Mouse (Mus musculus): ENCODE measurements at regions not wholly inside any gene's neighbourhood (a gene's known extent, or its start where the extent isn't known, plus 50 kb on each side); places are given as distances from the start of the nearest gene placed in this dataset.

GRCm38 (mm10) chr13:58740731-58741130 lies 65.6 kb upstream of the Ntrk2 start:
- no peak for ATAC-seq (ENCODE audit: insufficient number of reproducible peaks, insufficient read depth, low FRiP score, low read depth)
- Histone ChIP-seq H3K4me1 (ENCODE audit: control insufficient read depth, insufficient read depth, low read length) (no peaks in the 10 kb centered on the region), H3K36me3 (ENCODE audit: control insufficient read depth, insufficient read depth, low read length) (no peaks in the 10 kb centered on the region), H3K27ac (ENCODE audit: low read length) (no peak overlapping the region), H3K4me3 (ENCODE audit: low read depth, low read length) (no peak overlapping the region), H3K9me3 (ENCODE audit: control insufficient read depth, low read depth, low read length) (no peaks in the 10 kb centered on the region; the same call in 1 of the 2 replicates), H3K9ac (replicated peaks; ENCODE audit: low read depth, low read length) (no peak overlapping the region), H3K4me2 (replicated peaks; ENCODE audit: low read depth, low read length) (no peak overlapping the region), H3K27me3 (ENCODE audit: control insufficient read depth, insufficient read depth, low read length) (no peaks in the 10 kb centered on the region)
- WGBS = 68% methylated on average over 7 of the region's 7 CpGs

GRCm38 (mm10) chr13:58746056-58746455 lies 60.3 kb upstream of the Ntrk2 start:
- Histone ChIP-seq H3K27me3 (ENCODE audit: control insufficient read depth, insufficient read depth, low read length) (no peaks in the 10 kb centered on the region), H3K9me3 (ENCODE audit: control insufficient read depth, low read depth, low read length) (no peaks in the 10 kb centered on the region; the same call in 1 of the 2 replicates), H3K27ac (ENCODE audit: low read length) (no peak overlapping the region), H3K9ac (replicated peaks; ENCODE audit: low read depth, low read length) (no peak overlapping the region), H3K4me3 (ENCODE audit: low read depth, low read length) (no peak overlapping the region), H3K4me2 (replicated peaks; ENCODE audit: low read depth, low read length) (no peak overlapping the region), H3K36me3 (ENCODE audit: control insufficient read depth, insufficient read depth, low read length) (no peaks in the 10 kb centered on the region), H3K4me1 (ENCODE audit: control insufficient read depth, insufficient read depth, low read length) (no peaks in the 10 kb centered on the region)
- 88% methylated on average over 3 of the region's 3 CpGs for WGBS
- ATAC-seq (ENCODE audit: insufficient number of reproducible peaks, insufficient read depth, low FRiP score, low read depth) = no peak

- no peaks in the 10 kb centered on the region for H3K4me1 ChIP-seq (ENCODE audit: control insufficient read depth, insufficient read depth, low read length)
- H3K9ac ChIP-seq (replicated peaks; ENCODE audit: low read depth, low read length) = no peak overlapping the region
- H3K4me2 ChIP-seq (replicated peaks; ENCODE audit: low read depth, low read length) = no peak overlapping the region
- no peaks in the 10 kb centered on the region; the same call in 1 of the 2 replicates for H3K9me3 ChIP-seq (ENCODE audit: control insufficient read depth, low read depth, low read length)
- ATAC-seq (ENCODE audit: insufficient number of reproducible peaks, insufficient read depth, low FRiP score, low read depth) = no peak
- no peak overlapping the region for H3K27ac ChIP-seq (ENCODE audit: low read length)
- H3K36me3 ChIP-seq (ENCODE audit: control insufficient read depth, insufficient read depth, low read length) = no peaks in the 10 kb centered on the region
- 71% methylated on average over 6 of the region's 6 CpGs for WGBS
- H3K27me3 ChIP-seq (ENCODE audit: control insufficient read depth, insufficient read depth, low read length) = no peaks in the 10 kb centered on the region
- H3K4me3 ChIP-seq (ENCODE audit: low read depth, low read length) = no peak overlapping the region
Observed at GRCm38 (mm10) chr13:58747685-58748084, 58.7 kb upstream of the Ntrk2 start.

- H3K4me3 ChIP-seq (ENCODE audit: low read depth, low read length) = no peak overlapping the region
- H3K4me1 ChIP-seq (ENCODE audit: control insufficient read depth, insufficient read depth, low read length) = no peaks in the 10 kb centered on the region
- no peak for ATAC-seq (ENCODE audit: insufficient number of reproducible peaks, insufficient read depth, low FRiP score, low read depth)
- H3K9me3 ChIP-seq (ENCODE audit: control insufficient read depth, low read depth, low read length) = no peaks in the 10 kb centered on the region
- no peak overlapping the region for H3K9ac ChIP-seq (replicated peaks; ENCODE audit: low read depth, low read length)
- H3K27ac ChIP-seq (ENCODE audit: low read length) = no peak overlapping the region
- H3K36me3 ChIP-seq (ENCODE audit: control insufficient read depth, insufficient read depth, low read length) = no peaks in the 10 kb centered on the region
- no peaks in the 10 kb centered on the region for H3K27me3 ChIP-seq (ENCODE audit: control insufficient read depth, insufficient read depth, low read length)
- 55% methylated on average over 6 of the region's 6 CpGs for WGBS
- no peak overlapping the region for H3K4me2 ChIP-seq (replicated peaks; ENCODE audit: low read depth, low read length)
Observed at GRCm38 (mm10) chr13:58756125-58756524, 50.2 kb upstream of the Ntrk2 start.
